Mouse (Mus musculus): ENCODE measurements at regions not wholly inside any gene's neighbourhood (a gene's known extent, or its start where the extent isn't known, plus 50 kb on each side); places are given as distances from the start of the nearest gene placed in this dataset.

DNA sequence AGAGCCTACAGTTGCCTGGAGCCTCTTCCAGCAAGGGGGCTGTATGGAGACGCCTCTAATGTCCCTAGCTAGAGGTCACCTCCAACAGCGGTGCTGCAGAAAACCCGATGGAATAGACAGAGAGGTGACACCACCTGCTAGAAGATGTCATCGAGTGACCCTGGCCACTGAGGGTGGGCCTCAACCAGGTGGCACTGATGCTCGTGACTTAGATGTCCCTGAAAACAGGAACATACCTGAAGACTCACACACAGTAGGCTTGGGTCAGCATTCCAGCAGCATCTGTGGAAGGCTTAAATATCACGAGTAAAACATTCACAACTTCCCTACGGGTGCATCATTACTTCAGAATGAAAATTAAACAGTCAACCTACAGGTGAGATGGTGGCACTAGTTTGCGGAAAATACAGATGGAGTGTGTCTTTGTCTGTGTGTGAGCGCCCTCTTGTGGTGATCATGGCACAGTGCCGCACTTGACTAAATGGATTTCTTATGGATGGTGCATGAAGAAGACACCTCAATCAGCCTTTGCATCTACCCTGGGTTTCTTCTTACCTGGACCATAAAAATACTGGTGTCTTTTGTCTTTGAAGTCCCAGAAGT is 86.2 kb upstream of the Smad3 start:
- H3K4me1 ChIP-seq: no peaks in the 10 kb centered on the region
- H3K4me3 ChIP-seq (replicated peaks): no peak overlapping the region
- peak; percentile 45 for ATAC-seq (replicated peaks; ENCODE audit: low FRiP score)
- H3K36me3 ChIP-seq: no peaks in the 10 kb centered on the region
- 30% methylated on average over 10 of the region's 10 CpGs for WGBS
- no peaks in the 10 kb centered on the region for H3K9me3 ChIP-seq (replicated peaks)
- H3K4me2 ChIP-seq: no peak overlapping the region
- peaks cover 3% of the 10 kb centered on the region; the same call in 1 of the 2 replicates for H3K27me3 ChIP-seq
- H3K27ac ChIP-seq: no peak overlapping the region
- H3K9ac ChIP-seq: no peak overlapping the region

DNA sequence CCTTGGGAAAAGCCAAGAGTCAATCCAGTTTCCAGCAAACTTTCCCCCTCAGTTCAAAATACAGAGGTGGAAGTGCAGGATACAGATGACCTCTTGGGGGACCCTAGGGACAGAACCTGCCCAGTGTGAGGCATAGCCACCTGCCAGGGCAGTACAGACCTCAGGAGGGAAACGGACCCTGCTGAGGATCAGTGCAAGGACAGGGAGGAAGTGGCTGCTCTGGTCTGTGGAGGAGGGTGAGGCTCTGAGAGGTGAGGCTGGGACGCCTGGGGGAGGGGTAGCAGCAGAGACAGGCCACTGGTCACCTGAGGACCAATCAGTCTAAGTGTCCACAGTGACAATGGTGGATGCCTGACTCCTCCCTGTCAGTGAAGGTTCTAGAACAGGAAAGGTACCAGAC is 85.6 kb upstream of the Smad3 start:
- Histone ChIP-seq H3K4me3 (replicated peaks) (no peak overlapping the region), H3K27ac (no peak overlapping the region), H3K4me1 (no peaks in the 10 kb centered on the region), H3K27me3 (peaks cover 3% of the 10 kb centered on the region; the same call in 1 of the 2 replicates), H3K36me3 (no peaks in the 10 kb centered on the region), H3K9ac (no peak overlapping the region), H3K4me2 (no peak overlapping the region), H3K9me3 (replicated peaks) (no peaks in the 10 kb centered on the region)
- ATAC-seq (replicated peaks; ENCODE audit: low FRiP score): peak; percentile 17; the same call in 1 of the 2 replicates
- 59% methylated on average over 2 of the region's 2 CpGs for WGBS

DNA sequence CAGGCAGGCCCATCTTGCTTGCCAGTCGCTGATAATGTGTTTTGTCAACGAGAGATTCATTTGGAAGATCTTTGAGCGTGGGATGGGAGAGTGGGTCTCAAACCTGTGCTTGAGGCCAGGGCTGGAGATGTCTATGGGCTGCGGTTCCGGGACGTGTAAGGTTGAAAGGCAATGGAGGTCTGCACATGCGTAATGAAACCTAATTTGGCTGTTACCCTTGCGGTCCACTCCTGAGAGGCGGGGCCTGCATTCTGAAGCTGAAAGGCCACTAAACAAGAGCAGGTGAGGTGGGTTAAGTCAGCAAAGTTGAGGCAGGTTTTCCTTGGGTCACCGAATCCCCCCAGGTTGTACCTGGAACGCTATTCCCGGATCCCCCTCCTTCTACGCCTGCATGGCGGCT is 83.3 kb upstream of the Smad3 start:
- Histone ChIP-seq H3K4me2 (no peak overlapping the region), H3K27me3 (peaks cover 3% of the 10 kb centered on the region; the same call in 1 of the 2 replicates), H3K9ac (no peak overlapping the region), H3K4me1 (peaks cover 17% of the 10 kb centered on the region), H3K4me3 (replicated peaks) (no peak overlapping the region), H3K36me3 (no peaks in the 10 kb centered on the region), H3K27ac (no peak overlapping the region), H3K9me3 (replicated peaks) (no peaks in the 10 kb centered on the region)
- ATAC-seq (replicated peaks; ENCODE audit: low FRiP score): no peak
- WGBS: 88% methylated on average over 14 of the region's 14 CpGs

DNA sequence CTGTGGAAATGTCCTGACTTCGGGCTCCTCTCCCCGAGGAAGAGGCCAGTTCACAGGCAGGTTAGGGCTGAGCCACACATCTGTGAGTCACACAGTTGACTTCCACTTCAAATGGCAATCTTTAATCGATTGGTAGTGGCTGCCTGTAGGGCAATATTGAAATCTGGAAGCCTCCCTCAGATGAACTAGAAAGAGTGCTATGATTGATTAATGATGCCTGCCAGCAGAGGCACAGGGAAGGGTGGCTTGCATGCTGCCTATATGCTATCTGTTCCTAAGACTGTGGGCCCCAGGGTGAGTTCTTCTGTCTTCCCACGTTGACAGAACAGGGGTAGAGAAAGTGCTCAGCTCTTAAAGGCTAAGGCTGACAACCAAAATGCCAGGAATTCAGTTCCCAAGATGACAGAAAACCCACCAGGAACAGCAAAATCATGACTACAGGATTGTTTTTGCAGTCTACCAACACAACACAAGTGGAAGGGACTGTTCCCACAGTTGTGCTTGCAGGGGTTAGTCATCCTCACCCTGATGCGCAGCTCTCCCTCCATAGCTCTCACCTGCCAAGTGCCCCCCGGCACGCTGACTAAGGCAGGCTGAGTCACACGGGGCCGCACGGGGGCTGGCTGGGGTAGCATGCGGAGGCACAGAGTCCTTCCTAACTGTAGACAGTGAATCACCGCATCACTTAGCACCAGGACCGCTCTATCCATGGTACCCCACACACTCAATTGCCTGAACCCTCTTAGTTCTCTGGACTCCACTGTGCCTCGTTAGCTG is 81.4 kb upstream of the Smad3 start:
- no peaks in the 10 kb centered on the region for H3K9me3 ChIP-seq (replicated peaks)
- no peaks in the 10 kb centered on the region for H3K36me3 ChIP-seq
- no peak overlapping the region for H3K4me2 ChIP-seq
- no peak overlapping the region for H3K27ac ChIP-seq
- H3K27me3 ChIP-seq: no peaks in the 10 kb centered on the region
- 87% methylated on average over 14 of the region's 14 CpGs for WGBS
- no peak for ATAC-seq (replicated peaks; ENCODE audit: low FRiP score)
- no peak overlapping the region for H3K4me3 ChIP-seq (replicated peaks)
- H3K9ac ChIP-seq: no peak overlapping the region
- peaks cover 34% of the 10 kb centered on the region for H3K4me1 ChIP-seq

DNA sequence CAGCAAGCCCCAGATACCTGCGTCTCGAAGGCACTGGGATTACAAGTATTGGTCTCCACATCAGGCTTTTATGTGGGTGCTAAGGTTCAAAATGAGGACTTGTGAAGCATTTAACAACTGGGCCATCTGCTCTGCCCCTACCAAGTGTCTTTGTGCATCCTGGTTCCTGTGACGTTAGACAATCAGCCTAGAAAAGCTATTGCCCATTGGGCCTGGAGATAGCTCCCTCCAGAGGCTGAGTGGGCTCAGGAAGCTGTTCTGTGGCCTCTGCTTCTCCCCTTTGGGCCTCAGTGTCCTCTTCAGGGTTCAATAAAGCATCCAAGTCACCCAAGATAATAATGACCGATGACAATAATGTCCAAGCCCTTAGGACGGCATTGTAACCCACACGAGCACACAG is 79.8 kb upstream of the Smad3 start:
- H3K27ac ChIP-seq: peak overlapping the region; percentile 85
- WGBS: 64% methylated on average over 6 of the region's 6 CpGs
- no peaks in the 10 kb centered on the region for H3K9me3 ChIP-seq (replicated peaks)
- peaks cover 35% of the 10 kb centered on the region for H3K4me1 ChIP-seq
- no peaks in the 10 kb centered on the region for H3K36me3 ChIP-seq
- H3K4me3 ChIP-seq (replicated peaks): no peak overlapping the region
- no peak overlapping the region for H3K9ac ChIP-seq
- H3K27me3 ChIP-seq: 0 out of 2 replicates have a peak, but pooled peaks cover 5% of the 10 kb centered on the region
- H3K4me2 ChIP-seq: no peak overlapping the region
- no peak for ATAC-seq (replicated peaks; ENCODE audit: low FRiP score)

DNA sequence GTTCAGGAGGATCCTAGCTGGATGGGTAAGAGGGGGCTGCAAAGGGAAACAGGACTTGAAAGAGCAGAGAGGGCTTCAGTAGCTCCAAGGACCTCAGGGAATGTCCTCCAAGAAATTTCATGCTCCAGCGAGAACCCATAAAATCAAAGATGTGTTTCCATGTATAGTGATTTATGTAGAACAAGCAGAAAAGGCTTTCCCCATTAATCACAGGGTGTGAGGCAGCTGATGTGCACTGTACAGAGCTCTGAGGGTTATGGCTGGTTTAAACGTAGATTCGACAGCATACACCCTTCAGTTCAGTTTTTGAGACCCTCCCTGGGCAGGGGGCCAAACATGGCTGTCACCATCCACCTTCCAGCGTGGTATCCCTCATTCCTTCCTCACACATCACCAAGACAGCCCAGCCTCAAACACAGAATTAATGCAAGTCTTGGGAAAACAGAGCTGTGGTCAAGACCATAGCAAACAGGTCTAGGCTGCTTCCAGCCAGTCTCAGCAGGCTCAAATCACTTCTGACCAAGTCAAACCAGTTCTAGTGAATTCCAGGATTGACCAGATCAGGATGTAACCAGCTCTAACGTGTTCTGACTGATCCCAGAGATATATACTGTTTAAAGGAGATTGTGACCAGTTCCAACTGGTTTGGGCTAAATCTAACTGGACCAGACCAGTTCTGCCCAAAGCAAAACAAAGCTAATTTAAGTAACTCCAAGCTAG is 78.9 kb upstream of the Smad3 start:
- Histone ChIP-seq H3K36me3 (no peaks in the 10 kb centered on the region), H3K4me1 (peaks cover 35% of the 10 kb centered on the region), H3K4me3 (replicated peaks) (no peak overlapping the region), H3K27me3 (0 out of 2 replicates have a peak, but pooled peaks cover 5% of the 10 kb centered on the region), H3K9ac (no peak overlapping the region), H3K27ac (peak overlapping the region; percentile 85), H3K4me2 (0 out of 2 replicates have a peak overlapping the region, but pooled peaks have one; percentile 36), H3K9me3 (replicated peaks) (no peaks in the 10 kb centered on the region)
- WGBS: 16% methylated on average over 5 of the region's 5 CpGs
- peak; percentile 70 for ATAC-seq (replicated peaks; ENCODE audit: low FRiP score)

DNA sequence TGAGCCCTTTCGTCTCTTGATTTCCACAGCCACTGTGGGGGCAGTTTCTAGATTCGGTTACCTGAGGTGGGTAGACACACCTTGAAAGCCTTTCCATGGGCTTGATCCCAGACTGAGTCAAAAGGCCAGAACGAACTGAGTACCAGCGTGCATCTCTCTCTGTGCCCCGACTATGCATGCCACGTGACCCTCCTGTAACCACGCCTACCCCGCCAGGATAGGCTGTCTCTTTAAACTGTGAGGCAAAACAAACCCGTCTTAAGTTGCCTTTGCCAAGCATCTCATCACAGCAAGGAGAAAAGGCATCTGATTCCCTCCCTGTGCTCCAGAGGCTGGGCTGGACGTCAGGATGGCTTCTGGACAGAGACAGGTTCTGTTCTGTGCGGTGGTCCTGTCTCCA is 78.2 kb upstream of the Smad3 start:
- 32% methylated on average over 11 of the region's 11 CpGs for WGBS
- H3K9ac ChIP-seq: no peak overlapping the region

DNA sequence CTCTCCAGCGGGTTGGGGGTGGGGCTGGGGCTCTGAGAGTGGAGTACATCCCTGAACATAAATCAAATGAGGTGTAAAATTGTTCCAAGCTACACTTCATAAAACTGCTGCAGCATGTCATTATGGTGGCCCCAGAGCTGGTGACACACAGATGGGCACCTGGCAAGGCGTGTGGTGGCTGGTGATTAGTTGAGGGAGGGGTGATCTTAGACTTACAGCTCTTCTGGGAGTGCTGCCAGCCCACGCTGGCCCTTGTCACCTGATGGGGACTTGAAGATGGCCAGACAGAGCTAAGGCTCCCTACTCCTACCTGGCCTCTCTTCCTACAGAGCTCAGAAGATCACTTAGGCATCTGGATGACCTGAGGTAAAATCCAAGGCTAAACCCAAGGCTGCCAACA is 76.6 kb upstream of the Smad3 start:
- Histone ChIP-seq H3K36me3 (no peaks in the 10 kb centered on the region), H3K4me1 (peaks cover 35% of the 10 kb centered on the region), H3K9ac (no peak overlapping the region), H3K4me3 (replicated peaks) (no peak overlapping the region), H3K4me2 (no peak overlapping the region), H3K27me3 (0 out of 2 replicates have a peak, but pooled peaks cover 5% of the 10 kb centered on the region), H3K9me3 (replicated peaks) (no peaks in the 10 kb centered on the region), H3K27ac (no peak overlapping the region)
- 41% methylated on average over 3 of the region's 3 CpGs for WGBS
- no peak for ATAC-seq (replicated peaks; ENCODE audit: low FRiP score)

More for the DNA sequence above, 78.2 kb upstream of the Smad3 start:
- 0 out of 2 replicates have a peak, but pooled peaks cover 5% of the 10 kb centered on the region for H3K27me3 ChIP-seq
- H3K9me3 ChIP-seq (replicated peaks): no peaks in the 10 kb centered on the region
- H3K4me3 ChIP-seq (replicated peaks): no peak overlapping the region
- H3K4me2 ChIP-seq: peak overlapping the region; percentile 36; the same call in 1 of the 2 replicates
- H3K4me1 ChIP-seq: peaks cover 35% of the 10 kb centered on the region
- ATAC-seq (replicated peaks; ENCODE audit: low FRiP score): no peak
- peak overlapping the region; percentile 85 for H3K27ac ChIP-seq
- no peaks in the 10 kb centered on the region for H3K36me3 ChIP-seq

DNA sequence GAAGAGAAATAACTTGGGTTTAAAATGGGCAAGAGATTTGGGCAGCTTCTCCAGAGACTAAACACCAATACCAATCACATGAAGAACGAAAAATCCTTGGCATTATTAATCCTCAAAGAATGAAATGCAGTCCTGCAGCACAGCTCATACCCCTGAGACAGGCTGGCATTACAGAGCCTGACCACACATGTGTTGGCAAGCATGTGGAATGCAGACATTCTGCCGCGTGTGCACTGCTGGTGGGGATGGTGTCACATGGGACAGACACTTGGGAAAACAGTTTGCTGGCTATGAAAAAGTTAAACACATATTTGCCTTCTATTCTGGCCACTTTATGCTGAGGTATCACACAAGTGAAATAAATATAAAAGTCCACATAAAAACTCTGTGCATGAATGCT is 60.4 kb upstream of the Smad3 start:
- no peak overlapping the region for H3K4me2 ChIP-seq
- WGBS: 90% methylated on average over 3 of the region's 3 CpGs
- no peak for ATAC-seq (replicated peaks; ENCODE audit: low FRiP score)
- H3K27me3 ChIP-seq: no peaks in the 10 kb centered on the region
- no peaks in the 10 kb centered on the region for H3K4me1 ChIP-seq
- no peak overlapping the region for H3K9ac ChIP-seq
- H3K27ac ChIP-seq: no peak overlapping the region
- no peaks in the 10 kb centered on the region for H3K9me3 ChIP-seq (replicated peaks)
- no peaks in the 10 kb centered on the region for H3K36me3 ChIP-seq
- no peak overlapping the region for H3K4me3 ChIP-seq (replicated peaks)

DNA sequence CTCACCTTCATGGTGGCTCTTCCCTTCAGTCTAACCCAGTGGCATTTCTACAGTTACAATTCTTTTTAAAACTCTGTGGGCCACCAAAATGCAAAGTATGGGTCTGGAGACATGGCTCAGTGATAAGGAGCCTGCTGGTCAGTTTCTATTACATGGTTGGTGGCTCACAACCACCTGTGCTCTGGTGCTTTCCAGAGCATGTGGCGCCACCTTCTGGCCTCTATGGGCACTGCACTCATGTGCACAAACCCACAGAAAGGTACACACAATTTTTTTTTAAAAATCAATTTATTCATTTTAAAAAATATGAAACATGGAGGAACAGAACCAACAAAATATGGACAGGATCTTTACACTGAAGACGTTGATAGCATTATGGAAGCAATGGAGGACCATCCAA is 58.7 kb upstream of the Smad3 start:
- Histone ChIP-seq H3K27me3 (no peaks in the 10 kb centered on the region), H3K4me3 (replicated peaks) (no peak overlapping the region), H3K9ac (no peak overlapping the region), H3K27ac (no peak overlapping the region), H3K4me1 (no peaks in the 10 kb centered on the region), H3K9me3 (replicated peaks) (no peaks in the 10 kb centered on the region), H3K4me2 (no peak overlapping the region), H3K36me3 (no peaks in the 10 kb centered on the region)
- 66% methylated on average over 2 of the region's 2 CpGs for WGBS
- ATAC-seq (replicated peaks; ENCODE audit: low FRiP score): no peak

DNA sequence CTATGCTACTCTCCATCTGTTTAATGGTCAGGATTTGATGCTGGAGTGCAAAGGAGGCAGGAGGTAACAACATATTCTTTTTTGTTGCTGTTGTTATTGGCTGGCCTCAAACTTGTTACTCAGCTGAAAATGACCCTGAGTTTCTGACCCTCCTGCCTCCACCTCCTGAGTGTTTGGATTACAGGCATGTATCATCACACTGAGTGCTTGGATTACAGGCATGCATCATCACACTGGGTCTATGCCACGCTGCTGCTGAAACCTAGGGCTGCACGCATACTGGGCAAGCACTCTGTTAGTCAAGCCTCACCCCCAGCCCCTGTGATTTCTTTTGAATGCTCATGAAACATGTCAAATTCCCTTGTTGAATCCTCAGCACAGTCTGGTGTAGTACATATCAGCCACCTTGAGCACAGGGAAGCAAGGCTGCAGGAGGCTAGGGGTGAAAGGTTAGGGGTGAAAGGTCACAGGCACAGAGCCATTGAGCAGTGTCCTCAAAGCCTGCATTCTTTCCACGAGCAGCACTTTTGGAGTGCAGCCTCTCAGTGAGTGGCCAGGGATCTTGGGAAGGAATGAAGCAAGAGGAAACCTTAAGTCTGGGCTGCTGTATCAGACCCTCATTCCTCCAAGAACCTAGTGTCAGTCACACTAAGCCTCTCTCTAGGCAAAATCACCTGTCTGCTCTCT is 52.2 kb upstream of the Smad3 start:
- Histone ChIP-seq H3K4me1 (peaks cover 13% of the 10 kb centered on the region; the same call in 1 of the 2 replicates), H3K27ac (no peak overlapping the region), H3K4me2 (no peak overlapping the region), H3K4me3 (replicated peaks) (no peak overlapping the region), H3K27me3 (no peaks in the 10 kb centered on the region), H3K36me3 (no peaks in the 10 kb centered on the region), H3K9me3 (replicated peaks) (no peaks in the 10 kb centered on the region), H3K9ac (no peak overlapping the region)
- 32% methylated on average over 3 of the region's 3 CpGs for WGBS
- ATAC-seq (replicated peaks; ENCODE audit: low FRiP score): no peak

All from kidney, embryonic 15.5 days (tissue).